Mouse (Mus musculus) MEL (cell line): ENCODE data around the gene Calb2. TPM values are rescaled to one million over a fixed set of nuclear protein-coding genes. Genes with fewer than 3 reads are reported as not detected.

Source experiments
- DNase-seq: peaks from one replicate; pipeline ENCODE4 v3.0.0; 2011; ENCODE audit warnings: low read depth, low spot score
- H3K27ac ChIP-seq: 2 replicates; pipeline ENCODE4 v1.5.1; 2012; ENCODE audit warnings: low read depth, mild to moderate bottlenecking, control low read depth, low read length, moderate library complexity; ENCODE audit not compliant: control insufficient read depth
- H3K27me3 ChIP-seq, 2 experiments: fragments of 150-350 bp in 1 of 2; sonication (generic) in 1 of 2; 2 replicates each; pipeline ENCODE4 v1.6.1; 2012; ENCODE audit warnings: low read length in 2 of 2, mild to moderate bottlenecking in 2 of 2, improper control_type of control experiment in 1 of 2, moderate library complexity in 1 of 2; ENCODE audit not compliant: insufficient read depth in 2 of 2, control insufficient read depth in 1 of 2
- H3K36me3 ChIP-seq, 2 experiments: 2 replicates each; pipeline ENCODE4 v1.6.1; 2012 to 2014; ENCODE audit warnings: low read length in 2 of 2, improper control_type of control experiment in 1 of 2, inconsistent platforms in 1 of 2, mild to moderate bottlenecking in 1 of 2; ENCODE audit not compliant: insufficient read depth in 2 of 2, control insufficient read depth in 1 of 2
- H3K4me1 ChIP-seq, 2 experiments: fragments of 150-350 bp in 1 of 2; sonication (generic) in 1 of 2; 2 replicates each; pipeline ENCODE4 v1.6.1; 2012; ENCODE audit warnings: low read length in 2 of 2, improper control_type of control experiment in 1 of 2, mild to moderate bottlenecking in 1 of 2; ENCODE audit not compliant: insufficient read depth in 2 of 2, control insufficient read depth in 1 of 2
- H3K4me3 ChIP-seq, 2 experiments: fragments of 150-350 bp in 1 of 2; sonication (generic) in 1 of 2; 2 replicates each; pipeline ENCODE4 v1.5.1; 2012; ENCODE audit warnings: low read depth in 2 of 2, low read length in 2 of 2, mild to moderate bottlenecking in 2 of 2, moderate library complexity in 2 of 2, control low read depth in 1 of 2, improper control_type of control experiment in 1 of 2; ENCODE audit not compliant: control insufficient read depth in 1 of 2, insufficient read depth in 1 of 2
- H3K79me2 ChIP-seq: 2 replicates; pipeline ENCODE4 v1.6.1; 2012; ENCODE audit warnings: mild to moderate bottlenecking, low read length, moderate library complexity; ENCODE audit not compliant: control insufficient read depth, poor library complexity, insufficient read depth
- H3K9ac ChIP-seq: 2 replicates; pipeline ENCODE4 v1.6.1; 2012; ENCODE audit warnings: low read depth, mild to moderate bottlenecking, control low read depth, low read length, moderate library complexity; ENCODE audit not compliant: control insufficient read depth, poor library complexity, severe bottlenecking
- H3K9me3 ChIP-seq: fragments of 150-350 bp; sonication (generic); replicated peaks from 2 replicates; pipeline ENCODE4 v1.6.1; 2012; ENCODE audit warnings: mild to moderate bottlenecking, low read length, improper control_type of control experiment, moderate library complexity; ENCODE audit not compliant: insufficient read depth
- BHLHE40 ChIP-seq: IDR thresholded peaks from 2 replicates; pipeline ENCODE4 v1.6.1; 2012; ENCODE audit warnings: low read depth, mild to moderate bottlenecking, inconsistent platforms, low read length, improper control_type of control experiment, borderline replicate concordance
- CHD1 ChIP-seq: IDR thresholded peaks from 2 replicates; pipeline ENCODE4 v1.6.1; 2012; ENCODE audit warnings: low read depth, mild to moderate bottlenecking, inconsistent platforms, low read length, improper control_type of control experiment
- CHD2 ChIP-seq: IDR thresholded peaks from 2 replicates; pipeline ENCODE4 v1.6.1; 2011; ENCODE audit warnings: low read length, improper control_type of control experiment
- CTCF ChIP-seq, 3 experiments: IDR thresholded peaks in 2 of 3; conservative IDR thresholded peaks in 1 of 3; 2 replicates each; pipeline ENCODE4 v1.5.1; 2011 to 2012; ENCODE audit warnings: low read length in 3 of 3, low read depth in 2 of 3, mild to moderate bottlenecking in 2 of 3, improper control_type of control experiment in 1 of 3, inconsistent platforms in 1 of 3, mixed read lengths in 1 of 3, moderate library complexity in 1 of 3; ENCODE audit not compliant: control insufficient read depth in 1 of 3, insufficient read depth in 1 of 3, poor library complexity in 1 of 3, severe bottlenecking in 1 of 3
- ELF1 ChIP-seq: IDR thresholded peaks from 2 replicates; pipeline ENCODE4 v1.6.1; 2014; ENCODE audit warnings: low read depth, mild to moderate bottlenecking, inconsistent platforms, low read length, improper control_type of control experiment, moderate library complexity
- EP300 ChIP-seq, 2 experiments: IDR thresholded peaks; 2 replicates each; pipeline ENCODE4 v1.6.1; 2011; ENCODE audit warnings: improper control_type of control experiment in 2 of 2, low read length in 2 of 2, low read depth in 1 of 2, mild to moderate bottlenecking in 1 of 2
- GABPA ChIP-seq: IDR thresholded peaks from 2 replicates; pipeline ENCODE4 v1.6.1; 2012; ENCODE audit warnings: low read depth, mild to moderate bottlenecking, inconsistent platforms, low read length, improper control_type of control experiment, moderate library complexity
- GATA1 ChIP-seq: IDR thresholded peaks from 2 replicates; pipeline ENCODE4 v1.6.1; 2011; ENCODE audit warnings: low read depth, low read length, improper control_type of control experiment
- HCFC1 ChIP-seq: IDR thresholded peaks from 2 replicates; pipeline ENCODE4 v1.6.1; 2012; ENCODE audit warnings: low read depth, mild to moderate bottlenecking, inconsistent platforms, low read length, improper control_type of control experiment, moderate library complexity
- KAT2A ChIP-seq: conservative IDR thresholded peaks from 2 replicates; pipeline ENCODE4 v1.6.1; 2012; ENCODE audit warnings: low read depth, low read length, improper control_type of control experiment, inconsistent platforms
- MAFK ChIP-seq: IDR thresholded peaks from 2 replicates; pipeline ENCODE4 v1.6.1; 2011; ENCODE audit warnings: low read depth, mild to moderate bottlenecking, low read length, improper control_type of control experiment, borderline replicate concordance
- MAX ChIP-seq: IDR thresholded peaks from 2 replicates; pipeline ENCODE4 v1.6.1; 2011; ENCODE audit warnings: low read length, improper control_type of control experiment
- MYB ChIP-seq: IDR thresholded peaks from 2 replicates; pipeline ENCODE4 v1.6.1; 2011; ENCODE audit warnings: mild to moderate bottlenecking, low read depth, low read length, improper control_type of control experiment
- MYC ChIP-seq: IDR thresholded peaks from 2 replicates; pipeline ENCODE4 v1.6.1; 2011; ENCODE audit warnings: low read depth, mild to moderate bottlenecking, low read length, improper control_type of control experiment, moderate library complexity
- SIN3A ChIP-seq: IDR thresholded peaks from 2 replicates; pipeline ENCODE4 v1.6.1; 2012; ENCODE audit warnings: low read length, improper control_type of control experiment, inconsistent platforms
- SMC3 ChIP-seq: IDR thresholded peaks from 2 replicates; pipeline ENCODE4 v1.6.1; 2011; ENCODE audit warnings: low read depth, low read length, improper control_type of control experiment
- TBP ChIP-seq: IDR thresholded peaks from 2 replicates; pipeline ENCODE4 v1.8.0; 2011; ENCODE audit warnings: low read depth, low read length, improper control_type of control experiment
- USF1 ChIP-seq: IDR thresholded peaks from 2 replicates; pipeline ENCODE4 v1.6.1; 2014; ENCODE audit warnings: low read depth, mild to moderate bottlenecking, inconsistent platforms, low read length, improper control_type of control experiment, moderate library complexity
- ZC3H11A ChIP-seq: IDR thresholded peaks from 2 replicates; pipeline ENCODE4 v1.6.1; 2012; ENCODE audit warnings: low read depth, mild to moderate bottlenecking, inconsistent platforms, low read length, improper control_type of control experiment
- ZKSCAN1 ChIP-seq: IDR thresholded peaks from 2 replicates; pipeline ENCODE4 v1.6.1; 2012; ENCODE audit warnings: low read depth, mild to moderate bottlenecking, inconsistent platforms, low read length, improper control_type of control experiment, moderate library complexity
- ZNF384 ChIP-seq: IDR thresholded peaks from 2 replicates; pipeline ENCODE4 v1.6.1; 2012; ENCODE audit warnings: low read depth, mild to moderate bottlenecking, inconsistent platforms, low read length, improper control_type of control experiment
- polyA plus RNA-seq, 2 experiments: library from polyadenylated mRNA; stranded (reverse) in 1 of 2; unstranded in 1 of 2; fragments of >175 nt in 1 of 2; fragments of >200 nt in 1 of 2; gene quantifications; 2 replicates each; pipeline versions ENCODE4 v1.2.1 to v1.2.4; 2012; ENCODE audit warnings: low replicate concordance in 2 of 2, low read depth in 1 of 2; ENCODE audit not compliant: insufficient read length in 2 of 2, insufficient read depth in 1 of 2, missing spikeins in 1 of 2
- total RNA-seq: library from RNA; depleted of rRNA; stranded (reverse); fragments of 300-350 nt; gene quantifications from 2 replicates; pipeline ENCODE4 v1.2.3, GENCODE M21; 2012

Gene Calb2
- total and polyA plus RNA-seq, 3 experiments, result 0.12 to 0.82 TPM; not detected in 1

- H3K4me1 ChIP-seq, result no peaks in the 10 kb centered on the region
- H3K9ac ChIP-seq, result no peak overlapping the region
- DNase-seq, result no peak
- no peak overlapping the region for H3K4me3 ChIP-seq
- H3K9me3 ChIP-seq, result no peaks in the 10 kb centered on the region
- no peaks in the 10 kb centered on the region for H3K79me2 ChIP-seq
- no peaks in the 10 kb centered on the region for H3K36me3 ChIP-seq
- TF ChIP-seq CHD1 (no peak), CTCF (IDR thresholded peaks at IDR 0.05 in 2 of 3, conservative IDR thresholded peaks at IDR 0.05 in 1 of 3; ENCODE audit: control insufficient read depth in 1 of 3, insufficient read depth in 1 of 3, low read depth in 2 of 3, low read length in 3 of 3, poor library complexity in 1 of 3, severe bottlenecking in 1 of 3) (peak in 1 of 3 experiments; percentile 41; a peak in 2 of 6 replicates)
- TF ChIP-seq, all 39 proteins: peak for 1
- Histone ChIP-seq H3K27me3 (no peaks in the 10 kb centered on the region), H3K27ac (no peak overlapping the region)
Measured at GRCm38 (mm10) chr8:110119715-110120114, 48.3 kb downstream of the Calb2 start.

- H3K79me2 ChIP-seq, result no peaks in the 10 kb centered on the region
- TF ChIP-seq MYC, result no peak
- no peak for TF ChIP-seq BHLHE40
- no peak for TF ChIP-seq USF1
- TF ChIP-seq ZC3H11A, result no peak
- H3K27me3 ChIP-seq, result no peaks in the 10 kb centered on the region
- no peak within 1 kb of the TSS for H3K4me3 ChIP-seq
- DNase-seq, result no peak
- no peak within 1 kb of the TSS for H3K27ac ChIP-seq
- no peaks in the 10 kb centered on the region for H3K36me3 ChIP-seq
- H3K4me1 ChIP-seq, result no peaks in the 10 kb centered on the region
- no peak within 1 kb of the TSS for H3K9ac ChIP-seq
- no peaks in the 10 kb centered on the region for H3K9me3 ChIP-seq
Measured at GRCm38 (mm10) chr8:110102653-110103052, 65.4 kb downstream of the Calb2 start, which contains the start of gene Gm17720. TSS of gene Gm17720 (minus strand) at chr8:110102753.

GRCm38 (mm10) chr8:110101676-110102075, 66.3 kb downstream of the Calb2 start:
- DNase-seq, result no peak
- Histone ChIP-seq H3K79me2 (no peaks in the 10 kb centered on the region), H3K4me1 (no peaks in the 10 kb centered on the region), H3K27ac (no peak overlapping the region), H3K9me3 (no peaks in the 10 kb centered on the region), H3K36me3 (no peaks in the 10 kb centered on the region), H3K9ac (no peak overlapping the region), H3K4me3 (no peak overlapping the region), H3K27me3 (no peaks in the 10 kb centered on the region)
- TF ChIP-seq MAX, result no peak
- no peak for TF ChIP-seq GATA1
- no peak for TF ChIP-seq GABPA
- TF ChIP-seq MYB, result no peak
- TF ChIP-seq SMC3, result no peak
- TF ChIP-seq CHD2, result no peak
- no peak for TF ChIP-seq BHLHE40
- TF ChIP-seq EP300 (IDR thresholded peaks at IDR 0.05; ENCODE audit: low read depth in 1 of 2, low read length in 2 of 2), result no peak
- no peak for TF ChIP-seq ELF1
- no peak for TF ChIP-seq SIN3A
- no peak for TF ChIP-seq ZNF384
- TF ChIP-seq TBP, result no peak
- no peak for TF ChIP-seq ZKSCAN1
- no peak for TF ChIP-seq HCFC1
- no peak for TF ChIP-seq MAFK
- no peak for TF ChIP-seq KAT2A
